8 mouse cellular contexts compared by ENCODE assay signal in the genomic region with DNA sequence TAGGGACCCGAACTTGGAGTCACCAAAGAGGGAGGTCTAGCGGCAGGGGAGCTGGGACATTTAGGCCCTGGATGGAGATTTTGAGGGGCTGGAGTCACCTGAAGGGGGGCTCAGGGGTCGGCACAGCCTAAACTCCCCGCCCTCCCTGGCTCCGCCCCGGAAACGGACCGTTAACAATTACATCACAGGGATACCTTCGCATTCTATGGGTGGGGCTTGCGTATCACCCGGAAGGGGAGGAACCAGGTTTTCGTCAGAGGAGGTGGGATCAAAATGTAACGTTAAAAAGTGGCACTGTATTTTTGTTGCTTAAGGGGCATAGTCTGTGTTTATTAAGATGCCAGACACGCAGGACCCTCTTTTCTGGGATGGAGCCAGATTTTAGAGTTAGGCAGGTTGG. TPM values are rescaled to one million over a fixed set of nuclear protein-coding genes. Genes with fewer than 3 reads are reported as not detected.
DNase-seq lines count a peak whose midpoint lies in the region; ATAC-seq lines count a peak whose summit lies in the region.
"Not testable (repeated sequence)": the region's sequence is repeated elsewhere in the genome, so short reads cannot be mapped to it uniquely, and the experiment has no call there.

A gene (minus strand): TSS at position 246 of the 400 bp plus-strand sequence.

- H3K9me3 ChIP-seq in intestine, embryonic 14.5 days (ENCODE audit: control insufficient read depth, low read length): not testable (repeated sequence)

- H3K4me3 ChIP-seq in intestine, embryonic 14.5 days (ENCODE audit: low read depth, low read length): peak within 1 kb of the TSS; percentile 36

- H3K9ac ChIP-seq in intestine, embryonic 14.5 days (ENCODE audit: low read length): not testable (repeated sequence)

- not testable (repeated sequence) for H3K27ac ChIP-seq in intestine, embryonic 14.5 days (ENCODE audit: low read depth)

- peak within 1 kb of the TSS; percentile 44 for H3K4me2 ChIP-seq in intestine, embryonic 14.5 days (ENCODE audit: low read length)

- 1% methylated on average over 12 of the region's 14 CpGs for WGBS in intestine, embryonic 14.5 days

- ATAC-seq in intestine, embryonic 14.5 days (replicated peaks; ENCODE audit: low FRiP score, low TSS enrichment, low read depth): not testable (repeated sequence)

- DNase-seq in adrenal gland, adult 18-20 months (ENCODE audit: low spot score in 2 of 2): peak; percentile 79 to 82
- peak; percentile 91 for DNase-seq in embryo, embryonic 11 days
- DNase-seq in gonadal fat pad, adult 2 months (ENCODE audit: low read depth): not testable (repeated sequence)
- peak; percentile 89 for DNase-seq in intestine, embryonic 14.5 days (ENCODE audit: low spot score)
- peak in 1 of 2 experiments; percentile 78 for DNase-seq in left cerebral cortex, adult 8-10 months (ENCODE audit: low spot score in 2 of 2)
- DNase-seq in lung, postnatal 36 days: peak; percentile 94
- DNase-seq in retina, postnatal 7 days (ENCODE audit: low read depth, low spot score): peak; percentile 65
- peak; percentile 81 to 86 for DNase-seq in thymus, postnatal 36 days

- not testable (repeated sequence) for H3K27me3 ChIP-seq in intestine, embryonic 14.5 days (replicated peaks; ENCODE audit: control insufficient read depth, insufficient read depth, low read length)

- H3K36me3 ChIP-seq in intestine, embryonic 14.5 days (ENCODE audit: control insufficient read depth, insufficient read depth, low read length): not testable (repeated sequence)

- not testable (repeated sequence) for H3K4me1 ChIP-seq in intestine, embryonic 14.5 days (replicated peaks; ENCODE audit: control insufficient read depth, insufficient read depth, low read length)

RNA-seq across cellular contexts. Expression of the gene that starts here (rescaled TPM):
- total RNA-seq in adrenal gland, adult 18-20 months (2021): 10 to 100 TPM; 40.1 to 40.4 TPM
- 38.8 and 48.3 TPM in 2 replicates for polyA plus RNA-seq in gonadal fat pad, adult 2 months (2012; rRNA removed)
- 35.0 and 39.3 TPM in 2 replicates for polyA plus RNA-seq in intestine, embryonic 14.5 days (2014; fragmentation: Nextera tagmentation; extraction: Ambion mirVana)
- total RNA-seq in left cerebral cortex, adult 8-10 months (2022): 100 to 1,000 TPM; 189 to 252 (median 238) TPM

Comparison
In these comparisons a context has a peak if more than half of its experiments do, and no peak if none do; other contexts are left out.
1. RNA of the gene that starts here (total RNA-seq): 189 to 252 TPM in left cerebral cortex, adult 8-10 months; 40.1 to 40.4 TPM in adrenal gland, adult 18-20 months; every median in the first group is over 4 times any median in the second.